Mouse (Mus musculus) stomach, postnatal 0 days (tissue): ENCODE measurements at regions not wholly inside any gene's neighbourhood (a gene's known extent, or its start where the extent isn't known, plus 50 kb on each side); places are given as distances from the start of the nearest gene placed in this dataset.

Source experiments
- CTCF ChIP-seq: IDR thresholded peaks from 2 replicates; pipeline ENCODE4 v1.5.1; 2016; ENCODE audit warnings: antibody characterized with exemption, low read depth, mild to moderate bottlenecking, moderate library complexity
- EP300 ChIP-seq: optimal IDR thresholded peaks from 2 replicates; pipeline ENCODE3; 2016; ENCODE audit warnings: antibody characterized with exemption

DNA sequence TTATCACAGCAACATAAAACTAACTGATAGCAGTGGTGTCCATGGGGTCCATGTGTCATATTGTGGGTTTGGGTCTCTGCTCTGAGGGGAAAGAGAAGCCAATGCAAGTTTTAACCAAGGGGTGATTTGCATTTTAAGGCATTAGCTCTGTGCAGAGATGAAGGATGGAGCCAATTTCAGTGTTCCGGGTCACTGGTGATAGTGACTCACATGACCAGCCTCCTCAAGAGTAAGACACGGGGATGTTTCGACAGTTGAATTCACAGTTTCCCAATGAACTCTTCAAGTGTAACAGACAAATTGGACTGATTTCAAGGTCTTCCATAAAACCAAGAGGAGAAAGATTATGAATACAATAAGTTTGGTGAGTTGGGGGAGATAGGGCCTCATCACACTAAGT is 62.7 kb upstream of the Dpt start:
- TF ChIP-seq CTCF = no peak
- no peak for TF ChIP-seq EP300
